Mouse (Mus musculus) testis, adult 2 months (tissue): ENCODE data around the gene Ihh. TPM values are rescaled to one million over a fixed set of nuclear protein-coding genes. Genes with fewer than 3 reads are reported as not detected.

ENCODE experiments used
- H3K27ac ChIP-seq: fragments of 200-500 bp; 2 replicates; pipeline ENCODE4 v1.5.1; 2012; ENCODE audit warnings: low read depth, low read length; ENCODE audit not compliant: control insufficient read depth, insufficient read depth
- H3K27me3 ChIP-seq: fragments of 200-500 bp; 2 replicates; pipeline ENCODE4 v1.6.1; 2012; ENCODE audit warnings: mild to moderate bottlenecking, low read length, moderate library complexity; ENCODE audit not compliant: control insufficient read depth, insufficient read depth
- H3K36me3 ChIP-seq: fragments of 200-500 bp; 2 replicates; pipeline ENCODE4 v1.6.1; 2012; ENCODE audit warnings: mild to moderate bottlenecking, low read length; ENCODE audit not compliant: control insufficient read depth, insufficient read depth
- H3K4me1 ChIP-seq: fragments of 200-500 bp; 2 replicates; pipeline ENCODE4 v1.6.1; 2012; ENCODE audit warnings: low read length; ENCODE audit not compliant: control insufficient read depth, insufficient read depth
- H3K4me3 ChIP-seq: fragments of 200-500 bp; 2 replicates; pipeline ENCODE4 v1.5.1; 2012; ENCODE audit warnings: low read depth, mild to moderate bottlenecking, low read length, moderate library complexity, mixed read lengths; ENCODE audit not compliant: control insufficient read depth
- CTCF ChIP-seq: fragments of 200-500 bp; IDR thresholded peaks from 2 replicates; pipeline ENCODE4 v1.5.1; 2012; ENCODE audit warnings: low read depth, mild to moderate bottlenecking, inconsistent platforms, low read length, moderate library complexity; ENCODE audit not compliant: control insufficient read depth, insufficient read depth, insufficient replicate concordance
- POLR2A ChIP-seq: fragments of 200-500 bp; IDR thresholded peaks from 2 replicates; pipeline ENCODE4 v1.6.1; 2012; ENCODE audit warnings: low read depth, mild to moderate bottlenecking, inconsistent platforms, low read length, moderate library complexity; ENCODE audit not compliant: control insufficient read depth
- polyA plus RNA-seq: library from polyadenylated mRNA; depleted of rRNA; stranded (reverse); fragments of >200 nt; gene quantifications from 2 replicates; pipeline ENCODE4 v1.2.3, GENCODE M21; 2012; rRNA removed

Ihh gene
- polyA plus RNA-seq, 1 experiment, result 0.43 TPM

- Histone ChIP-seq H3K4me3 (no peak overlapping the region), H3K4me1 (peaks cover 24% of the 10 kb centered on the region), H3K27ac (no peak overlapping the region), H3K27me3 (no peaks in the 10 kb centered on the region), H3K36me3 (no peaks in the 10 kb centered on the region; the same call in 1 of the 2 replicates)
- TF ChIP-seq CTCF (no peak), POLR2A (no peak)
These were observed 49.3 kb downstream of the Ihh start for GRCm38 (mm10) chr1:74902191-74902590.

- H3K4me1 ChIP-seq, result peaks cover 24% of the 10 kb centered on the region
- H3K36me3 ChIP-seq, result no peaks in the 10 kb centered on the region; the same call in 1 of the 2 replicates
- H3K27me3 ChIP-seq, result no peaks in the 10 kb centered on the region
- H3K4me3 ChIP-seq, result no peak overlapping the region
- no peak overlapping the region for H3K27ac ChIP-seq
- no peak; the same call in 1 of the 2 replicates for TF ChIP-seq CTCF
- no peak for TF ChIP-seq POLR2A
These were observed 49.8 kb downstream of the Ihh start for GRCm38 (mm10) chr1:74901686-74902085.

- TF ChIP-seq CTCF (no peak), POLR2A (0 out of 2 replicates have a peak, but pooled peaks have one; percentile 20)
- Histone ChIP-seq H3K27ac (no peak overlapping the region), H3K4me1 (peaks cover 24% of the 10 kb centered on the region), H3K36me3 (no peaks in the 10 kb centered on the region; the same call in 1 of the 2 replicates), H3K4me3 (no peak overlapping the region), H3K27me3 (no peaks in the 10 kb centered on the region)
These were observed 50.9 kb downstream of the Ihh start for GRCm38 (mm10) chr1:74900341-74901285.

GRCm38 (mm10) chr1:74898656-74899431 is 52.6 kb downstream of the Ihh start:
- TF ChIP-seq CTCF, result no peak
- no peak for TF ChIP-seq POLR2A
- H3K36me3 ChIP-seq, result no peaks in the 10 kb centered on the region; the same call in 1 of the 2 replicates
- peaks cover 23% of the 10 kb centered on the region for H3K4me1 ChIP-seq
- H3K4me3 ChIP-seq, result no peak overlapping the region
- H3K27ac ChIP-seq, result no peak overlapping the region
- H3K27me3 ChIP-seq, result no peaks in the 10 kb centered on the region

GRCm38 (mm10) chr1:74897976-74898375 is 53.5 kb downstream of the Ihh start:
- Histone ChIP-seq H3K27me3 (no peaks in the 10 kb centered on the region), H3K4me3 (no peak overlapping the region), H3K27ac (no peak overlapping the region), H3K4me1 (peaks cover 22% of the 10 kb centered on the region), H3K36me3 (no peaks in the 10 kb centered on the region)
- TF ChIP-seq POLR2A (no peak), CTCF (no peak)

Other genes starting within 250 kb of the Ihh start
- 6.3 and 9.0 TPM in 2 replicates for gene Cyp27a1, start 238.1 kb downstream of the Ihh start, polyA plus RNA-seq
- gene Prkag3, start 202.5 kb downstream of the Ihh start, polyA plus RNA-seq, result 0.44 and 0.53 TPM in 2 replicates
- 11.2 and 13.4 TPM in 2 replicates for gene Wnt6, start 179.8 kb downstream of the Ihh start, polyA plus RNA-seq
- 0.16 and 0.23 TPM in 2 replicates for gene Wnt10a, start 160.2 kb downstream of the Ihh start, polyA plus RNA-seq
- gene Cdk5r2, start 96.7 kb downstream of the Ihh start, polyA plus RNA-seq, result 0.06 and 0.07 TPM in 2 replicates
- 2.4 and 3.1 TPM in 2 replicates for gene Fev, start 66.3 kb downstream of the Ihh start, polyA plus RNA-seq
- 1.8 and 2.0 TPM in 2 replicates for gene Cryba2, start 58.5 kb downstream of the Ihh start, polyA plus RNA-seq
- gene Cfap65, start 16.1 kb downstream of the Ihh start, polyA plus RNA-seq, result 204 and 212 TPM in 2 replicates
- gene Nhej1, start 173.5 kb upstream of the Ihh start, polyA plus RNA-seq, result 7.7 and 7.9 TPM in 2 replicates
- not detected in 2 replicates for gene Slc23a3, start 182.2 kb upstream of the Ihh start, polyA plus RNA-seq
- gene Cnppd1, start 191.0 kb upstream of the Ihh start, polyA plus RNA-seq, result 43.5 and 44.3 TPM in 2 replicates
- gene Retreg2, start 191.1 kb upstream of the Ihh start, polyA plus RNA-seq, result 211 and 215 TPM in 2 replicates
- gene Zfand2b, start 217.0 kb upstream of the Ihh start, polyA plus RNA-seq, result 7.1 and 7.4 TPM in 2 replicates
- gene Abcb6, start 228.7 kb upstream of the Ihh start, polyA plus RNA-seq, result 34.2 and 36.6 TPM in 2 replicates
- gene Ankzf1, start 240.5 kb upstream of the Ihh start, polyA plus RNA-seq, result 5.4 and 6.2 TPM in 2 replicates
- 529 TPM in 2 replicates for gene Atg9a, start 240.5 kb upstream of the Ihh start, polyA plus RNA-seq